Mouse (Mus musculus): Measurements from ENCODE around the gene Stat2. TPM values are rescaled to one million over a fixed set of nuclear protein-coding genes. Genes with fewer than 3 reads are reported as not detected.

Gene Stat2
- polyA plus RNA-seq, 2 experiments = 13.2 to 20.5 TPM

- DNase-seq (ENCODE audit: low spot score) (no peak), ATAC-seq (ENCODE audit: low FRiP score, low read depth) (no peak)
- H3K9me3 ChIP-seq (ENCODE audit: control insufficient read depth, low read length) = no peaks in the 10 kb centered on the region
- H3K4me3 ChIP-seq (replicated peaks; ENCODE audit: low read length) = no peak overlapping the region
- no peak overlapping the region for H3K4me2 ChIP-seq (replicated peaks; ENCODE audit: low read depth, low read length, severe bottlenecking)
- H3K27me3 ChIP-seq (ENCODE audit: control insufficient read depth, insufficient read depth, low read length) = no peaks in the 10 kb centered on the region
- TF ChIP-seq POLR2A (IDR thresholded peaks at IDR 0.05; ENCODE audit: borderline replicate concordance, extremely low read depth, insufficient read depth, insufficient read length) = no peak
- H3K36me3 ChIP-seq (ENCODE audit: control insufficient read depth, insufficient read depth, low read length) = peaks cover 64% of the 10 kb centered on the region
- H3K9ac ChIP-seq (ENCODE audit: low read depth, low read length, severe bottlenecking) = no peak overlapping the region
- no peak overlapping the region for H3K27ac ChIP-seq (replicated peaks; ENCODE audit: low read depth, low read length)
- 82% methylated on average over 4 of the region's 4 CpGs for WGBS
- H3K4me1 ChIP-seq (ENCODE audit: control insufficient read depth, insufficient read depth, low read length) = peaks cover 5% of the 10 kb centered on the region; the same call in 1 of the 2 replicates
Observed at GRCm38 (mm10) chr10:128310902-128311301, 40.5 kb downstream of the Stat2 start.

- H3K9me3 ChIP-seq (ENCODE audit: control insufficient read depth, low read length) = no peaks in the 10 kb centered on the region
- no peak for TF ChIP-seq POLR2A (IDR thresholded peaks at IDR 0.05; ENCODE audit: borderline replicate concordance, extremely low read depth, insufficient read depth, insufficient read length)
- 96% methylated on average over 8 of the region's 8 CpGs for WGBS
Observed at GRCm38 (mm10) chr10:128315578-128315977, 45.2 kb downstream of the Stat2 start.

GRCm38 (mm10) chr10:128321641-128322040, 51.3 kb downstream of the Stat2 start:
- H3K9ac ChIP-seq (ENCODE audit: low read depth, low read length, severe bottlenecking) = peak overlapping the region; percentile 89
- 55% methylated on average over 12 of the region's 12 CpGs for WGBS
- H3K36me3 ChIP-seq (ENCODE audit: control insufficient read depth, insufficient read depth, low read length) = peaks cover 59% of the 10 kb centered on the region
- no peak for DNase-seq (ENCODE audit: low spot score)
- no peak for ATAC-seq (ENCODE audit: low FRiP score, low read depth)
- H3K27ac ChIP-seq (replicated peaks; ENCODE audit: low read depth, low read length) = peak overlapping the region; percentile 92
- TF ChIP-seq POLR2A (IDR thresholded peaks at IDR 0.05; ENCODE audit: borderline replicate concordance, extremely low read depth, insufficient read depth, insufficient read length) = no peak
- peak overlapping the region; percentile 65 for H3K4me3 ChIP-seq (replicated peaks; ENCODE audit: low read length)
- H3K4me1 ChIP-seq (ENCODE audit: control insufficient read depth, insufficient read depth, low read length) = peaks cover 12% of the 10 kb centered on the region
- peak overlapping the region; percentile 85 for H3K4me2 ChIP-seq (replicated peaks; ENCODE audit: low read depth, low read length, severe bottlenecking)
- no peaks in the 10 kb centered on the region for H3K9me3 ChIP-seq (ENCODE audit: control insufficient read depth, low read length)
- no peaks in the 10 kb centered on the region for H3K27me3 ChIP-seq (ENCODE audit: control insufficient read depth, insufficient read depth, low read length)

More at GRCm38 (mm10) chr10:128315578-128315977, 45.2 kb downstream of the Stat2 start:
- ATAC-seq (ENCODE audit: low FRiP score, low read depth) (no peak), DNase-seq (ENCODE audit: low spot score) (no peak)
- Histone ChIP-seq H3K27me3 (ENCODE audit: control insufficient read depth, insufficient read depth, low read length) (no peaks in the 10 kb centered on the region), H3K4me1 (ENCODE audit: control insufficient read depth, insufficient read depth, low read length) (no peaks in the 10 kb centered on the region), H3K4me2 (replicated peaks; ENCODE audit: low read depth, low read length, severe bottlenecking) (no peak overlapping the region), H3K4me3 (replicated peaks; ENCODE audit: low read length) (no peak overlapping the region), H3K27ac (replicated peaks; ENCODE audit: low read depth, low read length) (no peak overlapping the region), H3K9ac (ENCODE audit: low read depth, low read length, severe bottlenecking) (no peak overlapping the region), H3K36me3 (ENCODE audit: control insufficient read depth, insufficient read depth, low read length) (peaks cover 86% of the 10 kb centered on the region)

GRCm38 (mm10) chr10:128322141-128323108, 52.1 kb downstream of the Stat2 start, which contains the start of gene Cnpy2:
Gene Cnpy2, plus strand, starts transcription at chr10:128322459.
- peak within 1 kb of the TSS; percentile 65 for H3K4me3 ChIP-seq (replicated peaks; ENCODE audit: low read length)
- peak within 1 kb of the TSS; percentile 85 for H3K4me2 ChIP-seq (replicated peaks; ENCODE audit: low read depth, low read length, severe bottlenecking)
- peak within 1 kb of the TSS; percentile 89 for H3K9ac ChIP-seq (ENCODE audit: low read depth, low read length, severe bottlenecking)
- peak; percentile 78; the same call in 1 of the 2 replicates for TF ChIP-seq POLR2A (IDR thresholded peaks at IDR 0.05; ENCODE audit: borderline replicate concordance, extremely low read depth, insufficient read depth, insufficient read length)
- H3K27me3 ChIP-seq (ENCODE audit: control insufficient read depth, insufficient read depth, low read length) = no peaks in the 10 kb centered on the region
- peaks cover 12% of the 10 kb centered on the region for H3K4me1 ChIP-seq (ENCODE audit: control insufficient read depth, insufficient read depth, low read length)
- no peaks in the 10 kb centered on the region for H3K9me3 ChIP-seq (ENCODE audit: control insufficient read depth, low read length)
- ATAC-seq (ENCODE audit: low FRiP score, low read depth) = peak; percentile 94
- DNase-seq (ENCODE audit: low spot score) = peak; percentile 95
- peak within 1 kb of the TSS; percentile 92 for H3K27ac ChIP-seq (replicated peaks; ENCODE audit: low read depth, low read length)
- WGBS = under 1% methylated on average over 40 of the region's 40 CpGs
- H3K36me3 ChIP-seq (ENCODE audit: control insufficient read depth, insufficient read depth, low read length) = peaks cover 59% of the 10 kb centered on the region

- ATAC-seq (ENCODE audit: low FRiP score, low read depth) (no peak), DNase-seq (ENCODE audit: low spot score) (no peak)
- WGBS = 67% methylated on average over 8 of the region's 8 CpGs
- H3K9ac ChIP-seq (ENCODE audit: low read depth, low read length, severe bottlenecking) = peak overlapping the region; percentile 89
- H3K36me3 ChIP-seq (ENCODE audit: control insufficient read depth, insufficient read depth, low read length) = peaks cover 59% of the 10 kb centered on the region
- H3K4me3 ChIP-seq (replicated peaks; ENCODE audit: low read length) = peak overlapping the region; percentile 65
- peak overlapping the region; percentile 92; the same call in 1 of the 2 replicates for H3K27ac ChIP-seq (replicated peaks; ENCODE audit: low read depth, low read length)
- H3K4me1 ChIP-seq (ENCODE audit: control insufficient read depth, insufficient read depth, low read length) = peaks cover 12% of the 10 kb centered on the region
- peak overlapping the region; percentile 85 for H3K4me2 ChIP-seq (replicated peaks; ENCODE audit: low read depth, low read length, severe bottlenecking)
- H3K9me3 ChIP-seq (ENCODE audit: control insufficient read depth, low read length) = no peaks in the 10 kb centered on the region
- no peak for TF ChIP-seq POLR2A (IDR thresholded peaks at IDR 0.05; ENCODE audit: borderline replicate concordance, extremely low read depth, insufficient read depth, insufficient read length)
- no peaks in the 10 kb centered on the region for H3K27me3 ChIP-seq (ENCODE audit: control insufficient read depth, insufficient read depth, low read length)
Observed at GRCm38 (mm10) chr10:128323516-128323915, 53.2 kb downstream of the Stat2 start.
